Mouse (Mus musculus): ENCODE data around the gene Brwd1. TPM values are rescaled to one million over a fixed set of nuclear protein-coding genes. Genes with fewer than 3 reads are reported as not detected.
"Not testable (repeated sequence)": the region's sequence is repeated elsewhere in the genome, so short reads cannot be mapped to it uniquely, and the experiment has no call there.

Gene Brwd1
- polyA plus RNA-seq, 1 experiment from 2014 or later, result 26.6 TPM

DNA sequence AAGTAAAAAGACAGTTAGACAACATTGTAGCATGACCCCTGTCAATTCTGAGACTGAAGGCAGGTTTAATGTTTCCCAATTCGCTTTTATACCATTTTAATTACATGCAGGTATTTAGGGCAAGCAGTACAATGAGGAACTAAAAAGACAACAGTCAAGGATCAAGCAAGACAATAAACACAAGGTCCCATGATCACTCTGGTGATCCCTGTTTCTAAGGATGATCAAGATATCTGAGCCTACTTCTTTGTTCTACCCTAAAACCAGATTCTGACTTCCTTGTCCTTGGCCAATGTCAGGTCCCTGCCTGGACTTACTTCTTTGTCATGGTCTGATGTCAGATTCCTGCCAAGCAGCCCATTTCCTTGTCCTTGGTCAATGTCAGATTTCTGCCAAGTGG is 120.8 kb downstream of the Brwd1 start:
- not testable (repeated sequence) for H3K9ac ChIP-seq; H3K27ac ChIP-seq; H3K9me3 ChIP-seq (replicated peaks); H3K4me3 ChIP-seq; ATAC-seq; H3K4me1 ChIP-seq; H3K4me2 ChIP-seq; H3K36me3 ChIP-seq; H3K27me3 ChIP-seq (replicated peaks)
- WGBS (ENCODE audit: insufficient replicate concordance), result 42% methylated on average over 1 of the region's 1 CpGs

DNA sequence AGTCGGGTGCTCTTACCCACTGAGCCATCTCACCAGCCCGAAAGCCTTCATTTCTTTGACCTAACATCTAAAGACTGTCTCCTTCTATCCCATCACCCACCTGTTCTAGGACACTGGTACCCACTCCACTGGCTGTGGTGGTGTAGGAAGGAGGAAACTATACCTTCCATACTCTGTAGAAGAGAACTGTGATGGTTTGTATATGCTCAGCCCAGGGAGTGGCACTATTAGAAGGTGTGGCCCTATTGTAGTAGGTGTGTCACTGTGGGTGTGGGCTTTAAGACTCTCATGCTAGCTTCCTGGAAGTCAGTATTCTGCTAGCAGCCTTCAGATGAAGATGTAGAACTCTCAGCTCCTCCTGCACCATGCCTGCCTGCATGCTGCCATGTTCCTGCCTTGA is 121.6 kb downstream of the Brwd1 start:
- H3K4me1 ChIP-seq, result not testable (repeated sequence)

GRCm38 (mm10) chr16:95958080-95958479 is 124.2 kb downstream of the Brwd1 start:
- ATAC-seq, result no peak
- no peak overlapping the region for H3K4me2 ChIP-seq
- H3K9me3 ChIP-seq (replicated peaks), result no peaks in the 10 kb centered on the region
- no peaks in the 10 kb centered on the region for H3K27me3 ChIP-seq (replicated peaks)
- WGBS (ENCODE audit: insufficient replicate concordance), result 69% methylated on average over 8 of the region's 8 CpGs
- H3K4me1 ChIP-seq, result no peaks in the 10 kb centered on the region
- no peak overlapping the region for H3K9ac ChIP-seq
- H3K27ac ChIP-seq, result no peak overlapping the region
- no peaks in the 10 kb centered on the region for H3K36me3 ChIP-seq
- no peak overlapping the region for H3K4me3 ChIP-seq

More for the DNA sequence above, 121.6 kb downstream of the Brwd1 start:
- not testable (repeated sequence) for H3K36me3 ChIP-seq; H3K9ac ChIP-seq; H3K9me3 ChIP-seq (replicated peaks); H3K27ac ChIP-seq; ATAC-seq; H3K4me3 ChIP-seq; H3K27me3 ChIP-seq (replicated peaks); H3K4me2 ChIP-seq
- 73% methylated on average over 2 of the region's 2 CpGs for WGBS (ENCODE audit: insufficient replicate concordance)

DNA sequence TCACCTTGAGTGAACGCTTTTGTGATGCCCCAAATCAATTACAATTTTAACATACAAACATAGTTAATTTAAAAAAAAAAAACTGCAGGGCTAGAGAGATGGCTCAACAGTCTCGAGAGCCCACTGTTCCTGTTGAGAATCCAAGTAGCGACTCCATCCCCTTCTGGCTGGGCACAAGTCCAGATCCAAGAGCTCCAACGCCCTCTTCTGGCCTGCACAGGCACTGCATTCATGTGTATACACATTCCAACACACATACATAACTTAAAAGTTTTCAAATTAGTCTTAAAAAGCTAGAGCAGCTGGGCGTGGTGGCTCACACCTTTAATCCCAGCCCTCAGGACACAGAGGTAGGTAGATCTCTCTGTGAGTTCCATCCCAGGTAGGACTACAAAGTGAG is 125.7 kb downstream of the Brwd1 start:
- ATAC-seq, result no peak
- no peaks in the 10 kb centered on the region for H3K36me3 ChIP-seq
- H3K27me3 ChIP-seq (replicated peaks), result no peaks in the 10 kb centered on the region
- no peaks in the 10 kb centered on the region for H3K9me3 ChIP-seq (replicated peaks)
- no peaks in the 10 kb centered on the region for H3K4me1 ChIP-seq
- H3K9ac ChIP-seq, result no peak overlapping the region
- no peak overlapping the region for H3K4me3 ChIP-seq
- 48% methylated on average over 5 of the region's 5 CpGs for WGBS (ENCODE audit: insufficient replicate concordance)
- H3K27ac ChIP-seq, result no peak overlapping the region
- H3K4me2 ChIP-seq, result no peak overlapping the region

- no peak overlapping the region for H3K4me3 ChIP-seq
- H3K9ac ChIP-seq, result no peak overlapping the region
- H3K4me1 ChIP-seq, result no peaks in the 10 kb centered on the region
- no peaks in the 10 kb centered on the region for H3K9me3 ChIP-seq (replicated peaks)
- ATAC-seq, result no peak
- no peaks in the 10 kb centered on the region for H3K36me3 ChIP-seq
- no peaks in the 10 kb centered on the region for H3K27me3 ChIP-seq (replicated peaks)
- no peak overlapping the region for H3K27ac ChIP-seq
- no peak overlapping the region for H3K4me2 ChIP-seq
- 33% methylated on average over 5 of the region's 5 CpGs for WGBS (ENCODE audit: insufficient replicate concordance)
Measured at GRCm38 (mm10) chr16:95955716-95956346, 126.5 kb downstream of the Brwd1 start.

GRCm38 (mm10) chr16:95954341-95954740 is 128.0 kb downstream of the Brwd1 start:
- Histone ChIP-seq H3K27me3 (replicated peaks) (no peaks in the 10 kb centered on the region), H3K27ac (no peak overlapping the region), H3K9me3 (replicated peaks) (no peaks in the 10 kb centered on the region), H3K4me1 (no peaks in the 10 kb centered on the region), H3K9ac (no peak overlapping the region), H3K4me2 (no peak overlapping the region), H3K36me3 (no peaks in the 10 kb centered on the region), H3K4me3 (no peak overlapping the region)
- no peak for ATAC-seq
- WGBS (ENCODE audit: insufficient replicate concordance), result 66% methylated on average over 3 of the region's 3 CpGs

DNA sequence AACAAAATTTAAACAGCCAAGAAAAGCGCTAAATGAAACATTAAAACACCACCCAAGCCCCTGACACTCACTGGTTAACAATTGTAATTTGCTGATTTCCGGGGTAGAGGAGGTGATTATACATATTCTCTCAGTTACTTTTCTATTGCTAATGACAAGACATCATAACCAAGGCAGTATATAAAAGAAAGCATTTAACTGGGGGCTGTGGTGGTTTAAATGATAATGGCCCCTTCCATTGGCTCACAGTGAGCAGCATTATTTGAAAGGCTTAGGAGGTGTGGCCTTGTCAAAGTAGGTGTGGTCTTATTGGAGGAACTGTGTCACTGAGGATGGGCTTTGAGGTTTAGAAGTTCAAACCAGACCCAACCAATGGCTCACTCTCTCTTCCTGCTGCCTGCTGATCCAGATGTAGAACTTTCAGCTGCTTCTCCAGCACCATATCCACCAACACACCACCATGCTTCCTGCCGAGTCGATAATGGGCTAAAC is 129.1 kb downstream of the Brwd1 start:
- no peaks in the 10 kb centered on the region for H3K27me3 ChIP-seq (replicated peaks)
- H3K27ac ChIP-seq, result no peak overlapping the region
- H3K4me1 ChIP-seq, result no peaks in the 10 kb centered on the region
- H3K4me3 ChIP-seq, result no peak overlapping the region
- no peak overlapping the region for H3K9ac ChIP-seq
- no peaks in the 10 kb centered on the region for H3K36me3 ChIP-seq
- ATAC-seq, result no peak
- WGBS (ENCODE audit: insufficient replicate concordance), result 83% methylated on average over 4 of the region's 4 CpGs
- no peak overlapping the region for H3K4me2 ChIP-seq
- no peaks in the 10 kb centered on the region for H3K9me3 ChIP-seq (replicated peaks)

- Histone ChIP-seq H3K4me3 (no peak overlapping the region), H3K9me3 (replicated peaks) (no peaks in the 10 kb centered on the region), H3K9ac (no peak overlapping the region), H3K36me3 (no peaks in the 10 kb centered on the region), H3K27me3 (replicated peaks) (no peaks in the 10 kb centered on the region), H3K4me1 (no peaks in the 10 kb centered on the region), H3K4me2 (no peak overlapping the region), H3K27ac (no peak overlapping the region)
- ATAC-seq, result no peak
- WGBS (ENCODE audit: insufficient replicate concordance), result 74% methylated on average over 2 of the region's 2 CpGs
Measured at GRCm38 (mm10) chr16:95951471-95951870, 130.9 kb downstream of the Brwd1 start.

DNA sequence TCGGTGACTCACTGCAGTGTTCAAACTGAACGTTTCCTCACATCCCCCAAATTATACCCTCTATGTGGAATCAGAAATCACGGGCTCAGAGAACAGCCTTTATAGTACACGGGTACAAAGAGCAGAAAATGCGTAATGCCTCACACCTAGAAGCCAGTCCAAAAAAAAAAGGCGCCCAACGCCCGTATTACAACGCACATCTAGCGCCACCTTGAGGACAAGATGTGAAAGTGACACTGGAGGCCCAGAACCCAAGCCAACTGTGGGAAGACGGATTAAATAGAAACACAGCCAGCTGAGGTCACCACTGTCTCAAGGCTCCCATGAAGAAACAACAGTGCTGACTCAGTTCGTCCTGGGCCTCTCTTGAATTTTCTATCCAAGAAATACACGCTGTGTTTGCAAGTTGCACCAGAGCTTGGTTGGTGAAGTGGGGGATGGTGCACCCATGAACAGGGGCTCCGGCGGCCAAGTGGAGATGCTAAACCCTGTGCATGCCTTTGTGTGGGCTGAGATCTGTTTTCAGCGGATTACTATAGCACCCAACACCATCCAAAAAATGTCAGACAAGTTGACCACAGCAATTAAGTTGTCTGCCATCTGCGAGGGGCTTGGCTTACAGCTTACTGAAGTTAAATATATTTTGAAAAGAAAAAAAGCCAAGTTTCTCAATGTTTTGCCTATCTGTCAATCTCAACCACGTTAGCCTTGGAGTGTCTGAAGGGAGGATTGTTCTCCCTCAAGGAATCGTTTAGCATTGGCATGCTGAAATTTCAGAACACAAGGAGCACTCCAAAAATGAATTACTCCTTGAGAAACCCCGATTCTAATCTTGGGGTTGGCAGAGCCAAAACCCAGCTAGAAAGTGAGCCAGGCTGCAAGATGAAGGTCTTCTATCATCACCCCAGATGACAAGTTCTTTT is 136.7 kb downstream of the Brwd1 start:
- no peaks in the 10 kb centered on the region for H3K27me3 ChIP-seq (replicated peaks)
- 24% methylated on average over 20 of the region's 20 CpGs for whole genome bisulfite sequencing (ENCODE audit: insufficient replicate concordance)
- H3K27ac ChIP-seq, result no peak overlapping the region
- ATAC-seq, result no peak
- H3K4me1 ChIP-seq, result no peaks in the 10 kb centered on the region
- no peak overlapping the region for H3K4me2 ChIP-seq
- no peak overlapping the region for H3K9ac ChIP-seq
- H3K9me3 ChIP-seq (replicated peaks), result no peaks in the 10 kb centered on the region
- no peaks in the 10 kb centered on the region for H3K36me3 ChIP-seq
- no peak overlapping the region for H3K4me3 ChIP-seq

DNA sequence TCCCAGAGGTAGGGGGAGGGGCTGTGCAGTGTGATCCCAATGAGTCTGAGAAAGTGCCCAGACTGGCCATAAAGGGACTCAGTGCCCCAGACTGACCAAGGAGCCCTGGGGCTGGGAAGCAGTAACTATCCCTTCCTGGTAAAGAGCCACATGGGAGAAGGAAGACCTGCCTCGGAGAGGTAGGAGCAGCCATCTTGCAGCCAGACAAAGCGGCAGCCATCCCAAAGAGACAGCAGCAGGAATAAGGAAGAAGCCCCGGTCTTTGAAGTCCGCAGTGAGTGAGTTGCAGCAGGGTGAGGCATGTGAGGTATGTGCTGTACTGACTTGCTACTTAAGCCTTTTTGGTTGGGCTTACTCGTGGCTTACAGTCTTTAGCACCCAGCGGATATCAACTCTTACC is 139.1 kb downstream of the Brwd1 start:
- no peaks in the 10 kb centered on the region for H3K27me3 ChIP-seq (replicated peaks)
- no peak overlapping the region for H3K9ac ChIP-seq
- no peaks in the 10 kb centered on the region for H3K9me3 ChIP-seq (replicated peaks)
- H3K4me3 ChIP-seq, result no peak overlapping the region
- H3K4me1 ChIP-seq, result no peaks in the 10 kb centered on the region
- H3K27ac ChIP-seq, result no peak overlapping the region
- no peak for ATAC-seq
- H3K4me2 ChIP-seq, result no peak overlapping the region
- WGBS (ENCODE audit: insufficient replicate concordance), result 67% methylated on average over 6 of the region's 6 CpGs
- no peaks in the 10 kb centered on the region for H3K36me3 ChIP-seq

All from liver, embryonic 12.5 days (tissue).